17 mouse cellular contexts compared by ENCODE assay signal in the genomic region with DNA sequence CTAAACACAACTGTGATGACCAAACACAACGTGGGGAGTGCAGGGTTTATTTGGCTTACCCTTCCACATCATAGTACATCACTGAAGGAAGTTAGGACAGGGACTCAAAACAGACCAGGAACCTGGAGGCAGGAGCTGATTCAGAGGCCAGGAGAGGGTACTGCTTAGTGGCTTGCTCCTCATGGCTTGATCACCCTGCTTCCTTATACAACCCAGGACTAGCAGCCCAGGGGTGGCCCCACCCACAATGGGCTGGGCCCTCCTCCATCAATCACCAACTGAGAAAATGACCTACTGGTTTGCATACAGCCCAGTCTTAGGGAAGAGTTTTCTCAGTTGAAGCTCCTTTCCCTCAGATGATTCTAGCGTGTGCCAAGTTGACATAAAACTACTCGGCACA.
A peak's percentile ranks its signal among the peaks of the same experiment; 100 is the strongest.
DNase-seq lines count a peak whose midpoint lies in the region; ATAC-seq and TF ChIP-seq lines count a peak whose summit lies in the region.
"Had no signal": no experiment of that assay in that cellular context is flagged by ENCODE, and none has a peak within 500 bp of the region (broad histone marks: within the 10 kb centered on the region; RNA-seq: fewer than 3 reads in every experiment).

No protein-coding gene starts in this region.

- H3K27me3 ChIP-seq in intestine, embryonic 16.5 days (replicated peaks; ENCODE audit: control insufficient read depth, insufficient read depth, low read length) = no peaks in the 10 kb centered on the region
- H3K27me3 ChIP-seq in intestine, postnatal 0 days (replicated peaks; ENCODE audit: control insufficient read depth, insufficient read depth, low read length) = no peaks in the 10 kb centered on the region
- no peaks in the 10 kb centered on the region for H3K27me3 ChIP-seq in limb, embryonic 12.5 days
- H3K27me3 ChIP-seq: heart, embryonic 12.5 days; Patski had no signal

- no peak overlapping the region for H3K4me3 ChIP-seq in intestine, embryonic 16.5 days (ENCODE audit: low read length)
- H3K4me3 ChIP-seq in intestine, postnatal 0 days (ENCODE audit: low read depth, low read length) = no peak overlapping the region
- no peak overlapping the region for H3K4me3 ChIP-seq in limb, embryonic 12.5 days (replicated peaks)
- H3K4me3 ChIP-seq: heart, embryonic 12.5 days had no signal

- H3K36me3 ChIP-seq in intestine, embryonic 16.5 days (ENCODE audit: control insufficient read depth, insufficient read depth, low read length) = no peaks in the 10 kb centered on the region
- H3K36me3 ChIP-seq in intestine, postnatal 0 days (ENCODE audit: control insufficient read depth, insufficient read depth) = no peaks in the 10 kb centered on the region
- peaks cover 21% of the 10 kb centered on the region for H3K36me3 ChIP-seq in limb, embryonic 12.5 days
- H3K36me3 ChIP-seq: heart, embryonic 12.5 days had no signal

- H3K9ac ChIP-seq in intestine, embryonic 16.5 days (ENCODE audit: low read depth, low read length) = no peak overlapping the region
- H3K9ac ChIP-seq in intestine, postnatal 0 days (ENCODE audit: low read depth, low read length) = no peak overlapping the region
- H3K9ac ChIP-seq in limb, embryonic 12.5 days (replicated peaks) = no peak overlapping the region
- H3K9ac ChIP-seq: forebrain, postnatal 0 days; heart, embryonic 12.5 days had no signal

- peaks cover 17% of the 10 kb centered on the region for H3K4me1 ChIP-seq in intestine, embryonic 16.5 days (ENCODE audit: control insufficient read depth, insufficient read depth, low read length)
- H3K4me1 ChIP-seq in intestine, postnatal 0 days (replicated peaks; ENCODE audit: control insufficient read depth, insufficient read depth, low read length) = no peaks in the 10 kb centered on the region
- peaks cover 72% of the 10 kb centered on the region for H3K4me1 ChIP-seq in limb, embryonic 12.5 days (replicated peaks)

- peak; percentile 40 for DNase-seq in adipocyte (ENCODE audit: low spot score)
- DNase-seq in heart, postnatal 25 days (ENCODE audit: low spot score) = no peak
- no peak for DNase-seq in layer of hippocampus, postnatal 14 days (ENCODE audit: low spot score in 2 of 2)
- DNase-seq in urinary bladder, postnatal 14 days (ENCODE audit: low spot score) = no peak
- DNase-seq: adrenal gland, postnatal 10 days; cerebellum, adult 11 months; cerebellum, adult 8-10 months; cerebellum, postnatal 25 days; forebrain, postnatal 0 days; gastrocnemius, postnatal 14 days; heart, postnatal 36 days had no signal

- no peak overlapping the region for H3K4me2 ChIP-seq in intestine, embryonic 16.5 days (ENCODE audit: low read depth, low read length)
- no peak overlapping the region for H3K4me2 ChIP-seq in intestine, postnatal 0 days (replicated peaks; ENCODE audit: low read depth)
- 0 out of 2 replicates have a peak overlapping the region, but pooled peaks have one; percentile 4 for H3K4me2 ChIP-seq in limb, embryonic 12.5 days
- H3K4me2 ChIP-seq: heart, embryonic 12.5 days had no signal

- no peak overlapping the region for H3K27ac ChIP-seq in intestine, embryonic 16.5 days (ENCODE audit: low read length)
- no peak overlapping the region for H3K27ac ChIP-seq in intestine, postnatal 0 days (ENCODE audit: low read depth, low read length)
- peak overlapping the region; percentile 87 for H3K27ac ChIP-seq in limb, embryonic 12.5 days
- H3K27ac ChIP-seq: hindbrain, postnatal 0 days had no signal

- 0 out of 2 replicates have a peak, but pooled peaks have one; percentile 50 for ATAC-seq in intestine, embryonic 16.5 days
- ATAC-seq in intestine, postnatal 0 days = no peak
- ATAC-seq in limb, embryonic 12.5 days (ENCODE audit: insufficient number of reproducible peaks, insufficient read depth, low FRiP score, low TSS enrichment, low read depth) = no peak
- ATAC-seq: forebrain, postnatal 0 days; hindbrain, postnatal 0 days; Patski had no signal

- intact Hi-C loops in heart, postnatal 25 days (cut with DNase I) = no loop called here

- H3K9me3 ChIP-seq in intestine, embryonic 16.5 days (ENCODE audit: control insufficient read depth, low read length) = no peaks in the 10 kb centered on the region
- no peaks in the 10 kb centered on the region for H3K9me3 ChIP-seq in intestine, postnatal 0 days (ENCODE audit: control insufficient read depth)
- peaks cover 5% of the 10 kb centered on the region; the same call in 1 of the 2 replicates for H3K9me3 ChIP-seq in limb, embryonic 12.5 days
- H3K9me3 ChIP-seq: heart, embryonic 12.5 days had no signal

- 77% methylated on average over 3 of the region's 3 CpGs for WGBS in intestine, embryonic 16.5 days
- 66% methylated on average over 3 of the region's 3 CpGs for WGBS in intestine, postnatal 0 days
- WGBS in limb, embryonic 12.5 days = 89% methylated on average over 3 of the region's 3 CpGs

- no peak for TF ChIP-seq CTCF in intestine, postnatal 0 days (IDR thresholded peaks at IDR 0.05; ENCODE audit: low read depth)
